Mouse (Mus musculus): ENCODE measurements around the gene Lrig1. TPM values are rescaled to one million over a fixed set of nuclear protein-coding genes. Genes with fewer than 3 reads are reported as not detected.

Gene Lrig1
- polyA plus RNA-seq, 1 experiment from 2014 or later = 15.2 TPM

DNA sequence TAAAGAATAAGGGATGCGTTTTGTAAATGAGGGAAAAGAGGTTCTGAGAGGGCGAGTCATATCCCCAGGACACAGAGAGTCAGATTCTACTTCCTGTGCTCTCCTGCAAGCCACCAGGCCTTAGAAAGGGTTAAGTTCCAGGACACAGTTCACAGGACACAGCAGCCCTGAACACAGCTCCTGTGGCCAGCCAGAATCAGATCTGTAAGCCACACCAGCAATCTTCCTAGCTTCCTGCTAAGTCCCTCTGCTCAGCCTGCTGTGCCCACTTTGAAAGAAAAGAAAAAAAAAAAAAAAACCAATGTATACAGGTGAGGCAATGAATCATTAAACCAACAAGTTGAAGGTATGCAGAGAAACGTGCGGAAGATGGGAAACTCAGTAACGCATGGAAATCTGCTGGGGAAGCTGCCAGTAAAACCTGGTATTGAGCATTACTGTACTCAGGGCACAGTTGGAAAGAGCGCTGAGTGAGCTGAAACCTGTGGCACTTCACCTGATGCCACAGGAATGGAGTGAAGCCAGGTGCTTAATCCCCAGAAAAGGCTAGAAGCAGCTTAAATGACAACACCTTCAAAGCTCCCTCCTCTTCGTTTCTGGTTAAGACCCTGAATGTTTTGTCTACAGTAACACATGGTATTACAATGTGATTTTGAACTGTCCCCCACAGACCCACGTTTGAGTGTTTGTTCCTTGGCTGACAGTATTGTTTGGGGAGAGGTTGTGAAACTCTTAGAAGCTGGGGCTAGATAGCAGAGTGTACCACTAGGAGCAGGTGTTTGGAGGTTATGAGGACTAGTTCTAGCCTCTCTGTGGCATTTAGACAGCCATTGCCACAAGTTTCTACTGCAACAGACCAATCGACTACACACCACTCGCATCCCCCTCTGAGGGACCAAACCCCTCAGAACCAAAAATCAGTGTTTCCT lies 46.3 kb downstream of the Lrig1 start:
- ATAC-seq (ENCODE audit: low FRiP score, low TSS enrichment) (peak; percentile 48), DNase-seq (ENCODE audit: low spot score) (no peak)
- H3K27ac ChIP-seq (replicated peaks) = no peak overlapping the region
- no peaks in the 10 kb centered on the region for H3K9me3 ChIP-seq (ENCODE audit: control insufficient read depth, low read length)
- H3K4me3 ChIP-seq (ENCODE audit: low read depth, low read length) = no peak overlapping the region
- TF ChIP-seq CTCF (IDR thresholded peaks at IDR 0.05; ENCODE audit: low read depth) = no peak
- TF ChIP-seq EP300 (optimal IDR thresholded peaks at IDR 0.05) = no peak
- no peak overlapping the region for H3K4me2 ChIP-seq (replicated peaks; ENCODE audit: low read depth)
- H3K9ac ChIP-seq (ENCODE audit: low read length) = no peak overlapping the region
- WGBS = 47% methylated on average over 10 of the region's 10 CpGs
- H3K36me3 ChIP-seq (ENCODE audit: control insufficient read depth, insufficient read depth, low read length) = peaks cover 6% of the 10 kb centered on the region
- no peaks in the 10 kb centered on the region for H3K27me3 ChIP-seq (ENCODE audit: control insufficient read depth, insufficient read depth, low read length)
- peaks cover 3% of the 10 kb centered on the region; the same call in 1 of the 2 replicates for H3K4me1 ChIP-seq (replicated peaks; ENCODE audit: control insufficient read depth, insufficient read depth)

DNA sequence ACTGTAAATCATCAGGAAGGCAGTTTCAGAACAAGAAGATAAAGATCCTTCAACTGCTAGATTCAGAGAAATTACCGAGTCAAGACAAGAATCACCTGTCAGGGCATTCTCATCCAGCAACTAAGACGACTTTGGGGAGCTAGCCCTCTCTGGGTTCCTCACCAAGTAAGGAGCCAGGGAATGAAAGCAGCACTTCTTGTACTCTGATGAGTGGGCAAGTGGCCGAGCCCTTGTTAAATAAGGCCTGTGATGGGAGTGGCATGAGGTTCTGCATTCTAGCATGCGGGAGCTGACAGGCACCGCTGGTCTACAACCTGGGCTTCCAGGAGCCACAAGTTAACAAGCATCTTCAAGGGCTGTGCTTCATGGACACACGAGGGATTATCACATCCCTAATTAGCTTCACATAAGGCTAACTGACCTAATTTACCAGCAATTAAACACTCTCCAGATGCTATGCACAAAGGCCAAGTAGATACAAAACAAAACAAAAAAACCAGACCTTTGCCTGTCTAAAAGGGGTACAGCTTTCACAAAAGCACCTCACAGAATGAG lies 47.2 kb downstream of the Lrig1 start:
- ATAC-seq (ENCODE audit: low FRiP score, low TSS enrichment) (no peak), DNase-seq (ENCODE audit: low spot score) (no peak)
- Histone ChIP-seq H3K27me3 (ENCODE audit: control insufficient read depth, insufficient read depth, low read length) (no peaks in the 10 kb centered on the region), H3K9ac (ENCODE audit: low read length) (no peak overlapping the region), H3K27ac (replicated peaks) (no peak overlapping the region), H3K36me3 (ENCODE audit: control insufficient read depth, insufficient read depth, low read length) (peaks cover 6% of the 10 kb centered on the region), H3K4me1 (replicated peaks; ENCODE audit: control insufficient read depth, insufficient read depth) (peaks cover 11% of the 10 kb centered on the region), H3K9me3 (ENCODE audit: control insufficient read depth, low read length) (no peaks in the 10 kb centered on the region), H3K4me3 (ENCODE audit: low read depth, low read length) (no peak overlapping the region), H3K4me2 (replicated peaks; ENCODE audit: low read depth) (no peak overlapping the region)
- TF ChIP-seq EP300 (optimal IDR thresholded peaks at IDR 0.05) = no peak
- TF ChIP-seq CTCF (IDR thresholded peaks at IDR 0.05; ENCODE audit: low read depth) = no peak
- 59% methylated on average over 6 of the region's 6 CpGs for WGBS

DNA sequence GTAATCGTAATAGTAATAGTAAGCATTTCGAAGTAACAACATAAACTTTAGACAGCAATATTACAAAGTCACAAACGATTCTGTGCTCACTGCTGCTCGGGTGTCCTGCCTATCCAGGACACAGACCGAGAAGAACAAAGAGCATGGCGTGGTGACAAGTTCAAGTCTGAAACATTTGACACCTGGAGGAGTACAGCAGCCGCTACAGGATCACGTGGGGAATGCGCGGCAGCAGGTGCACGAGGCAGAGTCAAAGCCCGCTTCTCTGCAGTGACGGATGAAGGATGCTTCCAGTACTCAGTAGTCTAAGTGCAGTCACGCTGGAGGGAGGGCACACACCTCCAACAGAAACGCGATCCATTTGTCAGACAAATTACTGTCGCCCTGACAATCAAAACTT lies 48.4 kb downstream of the Lrig1 start:
- peaks cover 15% of the 10 kb centered on the region for H3K4me1 ChIP-seq (replicated peaks; ENCODE audit: control insufficient read depth, insufficient read depth)
- WGBS = 62% methylated on average over 17 of the region's 17 CpGs
- ATAC-seq (ENCODE audit: low FRiP score, low TSS enrichment) = no peak

GRCm38 (mm10) chr6:94649637-94650036 lies 50.3 kb downstream of the Lrig1 start:
- DNase-seq (ENCODE audit: low spot score) = no peak
- no peak for TF ChIP-seq EP300 (optimal IDR thresholded peaks at IDR 0.05)
- no peak for TF ChIP-seq CTCF (IDR thresholded peaks at IDR 0.05; ENCODE audit: low read depth)

More for the DNA sequence above, 48.4 kb downstream of the Lrig1 start:
- Histone ChIP-seq H3K4me2 (replicated peaks; ENCODE audit: low read depth) (no peak overlapping the region), H3K9me3 (ENCODE audit: control insufficient read depth, low read length) (no peaks in the 10 kb centered on the region), H3K4me3 (ENCODE audit: low read depth, low read length) (no peak overlapping the region), H3K27me3 (ENCODE audit: control insufficient read depth, insufficient read depth, low read length) (no peaks in the 10 kb centered on the region), H3K9ac (ENCODE audit: low read length) (no peak overlapping the region), H3K36me3 (ENCODE audit: control insufficient read depth, insufficient read depth, low read length) (peaks cover 6% of the 10 kb centered on the region), H3K27ac (replicated peaks) (no peak overlapping the region)
- TF ChIP-seq EP300 (optimal IDR thresholded peaks at IDR 0.05) (no peak), CTCF (IDR thresholded peaks at IDR 0.05; ENCODE audit: low read depth) (no peak)
- no peak for DNase-seq (ENCODE audit: low spot score)

GRCm38 (mm10) chr6:94648496-94648895 lies 51.5 kb downstream of the Lrig1 start:
- 33% methylated on average over 4 of the region's 4 CpGs for WGBS
- Histone ChIP-seq H3K9ac (ENCODE audit: low read length) (no peak overlapping the region; the same call in 1 of the 2 replicates), H3K4me2 (replicated peaks; ENCODE audit: low read depth) (peak overlapping the region; percentile 12; the same call in 1 of the 2 replicates), H3K4me3 (ENCODE audit: low read depth, low read length) (no peak overlapping the region), H3K27ac (replicated peaks) (peak overlapping the region; percentile 78), H3K27me3 (ENCODE audit: control insufficient read depth, insufficient read depth, low read length) (no peaks in the 10 kb centered on the region), H3K36me3 (ENCODE audit: control insufficient read depth, insufficient read depth, low read length) (peaks cover 4% of the 10 kb centered on the region; the same call in 1 of the 2 replicates), H3K9me3 (ENCODE audit: control insufficient read depth, low read length) (no peaks in the 10 kb centered on the region), H3K4me1 (replicated peaks; ENCODE audit: control insufficient read depth, insufficient read depth) (peaks cover 15% of the 10 kb centered on the region)
- ATAC-seq (ENCODE audit: low FRiP score, low TSS enrichment) = no peak
- no peak for TF ChIP-seq CTCF (IDR thresholded peaks at IDR 0.05; ENCODE audit: low read depth)
- TF ChIP-seq EP300 (optimal IDR thresholded peaks at IDR 0.05) = no peak
- no peak for DNase-seq (ENCODE audit: low spot score)

More at GRCm38 (mm10) chr6:94649637-94650036, 50.3 kb downstream of the Lrig1 start:
- Histone ChIP-seq H3K4me2 (replicated peaks; ENCODE audit: low read depth) (no peak overlapping the region), H3K27ac (replicated peaks) (no peak overlapping the region), H3K9me3 (ENCODE audit: control insufficient read depth, low read length) (no peaks in the 10 kb centered on the region), H3K27me3 (ENCODE audit: control insufficient read depth, insufficient read depth, low read length) (no peaks in the 10 kb centered on the region), H3K4me1 (replicated peaks; ENCODE audit: control insufficient read depth, insufficient read depth) (peaks cover 15% of the 10 kb centered on the region), H3K36me3 (ENCODE audit: control insufficient read depth, insufficient read depth, low read length) (peaks cover 4% of the 10 kb centered on the region; the same call in 1 of the 2 replicates), H3K9ac (ENCODE audit: low read length) (no peak overlapping the region), H3K4me3 (ENCODE audit: low read depth, low read length) (no peak overlapping the region)
- WGBS = 57% methylated on average over 1 of the region's 1 CpGs
- no peak for ATAC-seq (ENCODE audit: low FRiP score, low TSS enrichment)
